Mouse (Mus musculus): ENCODE measurements at regions not wholly inside any gene's neighbourhood (a gene's known extent, or its start where the extent isn't known, plus 50 kb on each side); places are given as distances from the start of the nearest gene placed in this dataset.

- DNase-seq: no peak
These were observed 108.7 kb downstream of the 2410131K14Rik start for GRCm38 (mm10) chr5:118353689-118354088.

- no peak for DNase-seq
These were observed 109.1 kb downstream of the 2410131K14Rik start for GRCm38 (mm10) chr5:118354127-118354526.

GRCm38 (mm10) chr5:118354871-118355270 is 109.8 kb downstream of the 2410131K14Rik start:
- no peak for DNase-seq

- DNase-seq: no peak
These were observed 110.3 kb downstream of the 2410131K14Rik start for GRCm38 (mm10) chr5:118355287-118355686.

GRCm38 (mm10) chr5:118355691-118356337 is 110.8 kb downstream of the 2410131K14Rik start:
- DNase-seq: peak; percentile 20

- no peak for DNase-seq
These were observed 114.8 kb downstream of the 2410131K14Rik start for GRCm38 (mm10) chr5:118359646-118360373.

GRCm38 (mm10) chr5:118360374-118361064 is 115.5 kb downstream of the 2410131K14Rik start:
- DNase-seq: no peak

GRCm38 (mm10) chr5:118361133-118361852 is 116.3 kb downstream of the 2410131K14Rik start:
- DNase-seq: no peak

DNA sequence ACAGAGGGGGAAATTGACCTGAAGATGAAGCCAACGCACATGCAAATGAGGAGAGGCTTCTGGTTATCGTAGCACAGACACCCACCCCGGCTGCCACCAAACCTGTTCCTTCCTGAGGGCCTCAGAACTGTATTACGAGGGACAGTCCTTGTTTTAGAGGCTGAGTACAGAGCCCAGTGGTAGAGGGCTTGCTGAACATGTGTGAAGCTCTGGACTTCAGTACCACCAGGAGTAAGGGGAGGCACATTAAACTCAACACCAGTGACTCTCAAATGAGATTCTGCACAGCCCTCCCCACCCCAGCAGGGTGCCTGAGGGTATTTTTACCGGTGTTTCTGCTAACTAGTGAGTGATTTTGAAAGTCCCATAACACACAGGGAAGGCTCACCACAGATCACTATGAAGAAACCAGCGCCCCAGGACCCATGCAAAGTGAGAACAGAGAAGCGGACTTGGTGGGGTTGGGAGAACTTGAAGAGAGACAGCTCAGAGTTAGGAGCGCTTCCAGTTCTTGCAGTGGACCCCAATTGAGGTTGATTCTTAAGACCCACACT is 116.9 kb downstream of the 2410131K14Rik start:
- DNase-seq: no peak

GRCm38 (mm10) chr5:118362738-118363137 is 117.7 kb downstream of the 2410131K14Rik start:
- no peak for DNase-seq

DNA sequence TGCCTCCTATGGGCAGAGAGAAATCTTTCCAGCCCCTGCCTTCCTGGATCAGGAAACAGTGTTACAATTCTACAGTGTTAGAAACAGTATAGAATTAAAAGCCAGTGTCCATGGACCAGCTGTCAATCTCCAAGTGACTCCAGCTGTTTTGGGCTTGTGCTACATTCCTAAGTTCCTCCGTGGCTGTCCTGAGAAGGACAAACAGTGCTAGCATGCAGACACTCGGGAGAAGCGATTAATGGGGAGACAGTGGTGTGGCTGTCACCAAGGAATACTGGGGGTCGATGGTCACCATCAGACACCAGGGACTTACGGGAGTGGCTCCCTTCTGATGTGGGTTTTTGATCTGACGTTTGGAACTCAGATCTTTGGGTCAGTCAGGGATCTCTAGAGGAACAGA is 118.1 kb downstream of the 2410131K14Rik start:
- DNase-seq: no peak

DNA sequence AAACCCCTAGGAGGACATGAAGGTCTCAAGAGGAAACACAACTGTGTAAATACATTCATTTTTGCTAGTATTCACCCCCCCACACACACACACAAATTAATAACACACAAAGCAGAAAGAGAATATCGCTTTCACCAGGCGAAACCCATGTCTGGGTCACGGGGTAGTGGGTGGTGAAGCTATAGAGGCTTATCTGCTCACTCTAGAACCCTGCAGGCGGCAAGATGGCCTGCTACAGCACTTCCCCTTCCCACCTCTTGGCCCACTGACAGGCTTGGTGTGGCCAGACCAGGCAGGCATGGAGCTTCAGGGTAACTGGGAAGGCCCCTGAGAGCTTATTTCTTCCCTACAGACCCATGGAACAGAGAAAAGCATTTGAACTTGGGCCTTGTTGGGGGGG is 119.6 kb downstream of the 2410131K14Rik start:
- no peak for DNase-seq

DNA sequence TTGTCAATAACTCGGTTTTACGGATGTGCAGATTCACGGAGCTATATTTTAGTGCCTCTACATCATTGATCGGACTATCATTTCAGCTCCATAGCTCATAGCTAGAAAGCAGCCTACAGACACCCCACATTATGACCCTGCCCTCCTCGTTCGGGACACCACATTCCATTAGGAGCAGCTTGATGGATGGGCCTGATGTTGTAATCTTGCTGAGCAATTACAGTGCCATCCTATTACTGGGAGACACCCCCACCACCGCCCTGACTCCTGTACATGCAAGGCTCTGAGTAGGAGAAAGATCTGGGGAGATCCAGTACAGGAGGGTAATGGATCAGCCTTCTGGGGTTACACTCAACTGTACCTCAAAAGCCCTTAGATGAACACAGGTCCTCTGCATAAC is 120.2 kb downstream of the 2410131K14Rik start:
- DNase-seq: peak; percentile 45

DNA sequence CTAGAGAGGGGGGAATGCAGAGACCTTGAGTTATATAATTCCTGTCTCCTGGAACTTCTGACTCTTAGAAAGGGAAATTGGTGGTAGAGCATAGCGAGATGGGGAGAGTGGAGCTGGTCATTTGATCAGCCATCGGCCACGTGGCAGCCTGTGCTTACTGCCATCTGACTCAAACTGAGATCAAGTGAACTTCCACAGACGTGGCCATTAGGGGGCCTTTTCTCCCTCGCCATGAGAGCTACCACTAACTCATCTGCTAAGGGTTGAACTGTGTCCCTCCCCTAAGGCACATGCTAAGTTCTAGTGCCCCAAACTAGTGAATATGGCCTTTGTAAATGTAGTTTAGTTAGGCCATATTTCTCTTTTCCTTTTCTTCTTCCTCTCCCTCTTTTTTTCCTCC is 120.6 kb downstream of the 2410131K14Rik start:
- no peak for DNase-seq

GRCm38 (mm10) chr5:118367047-118367446 is 122.0 kb downstream of the 2410131K14Rik start:
- no peak for DNase-seq

GRCm38 (mm10) chr5:118373581-118373981 is 128.6 kb downstream of the 2410131K14Rik start:
- DNase-seq: no peak

DNA sequence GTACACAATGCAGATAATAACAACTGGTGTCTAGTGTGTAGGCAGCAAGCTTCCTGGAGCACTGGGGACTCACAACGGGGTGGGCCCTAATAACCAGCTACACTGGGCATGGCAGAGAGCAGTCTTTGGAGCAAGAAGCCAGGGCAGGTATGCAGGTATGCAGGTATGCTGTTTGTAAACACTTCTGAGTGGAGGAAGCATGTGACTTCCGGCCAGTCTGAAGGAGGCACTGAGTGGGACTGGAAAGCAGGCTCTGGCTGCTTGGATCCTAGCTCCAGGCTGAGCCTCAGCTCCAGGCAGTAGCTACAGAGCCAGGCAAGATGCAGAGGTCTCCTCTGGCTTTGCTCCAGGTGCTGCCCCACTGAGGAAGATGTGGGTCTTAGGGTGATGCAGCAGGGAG is 129.9 kb downstream of the 2410131K14Rik start:
- no peak for DNase-seq

DNA sequence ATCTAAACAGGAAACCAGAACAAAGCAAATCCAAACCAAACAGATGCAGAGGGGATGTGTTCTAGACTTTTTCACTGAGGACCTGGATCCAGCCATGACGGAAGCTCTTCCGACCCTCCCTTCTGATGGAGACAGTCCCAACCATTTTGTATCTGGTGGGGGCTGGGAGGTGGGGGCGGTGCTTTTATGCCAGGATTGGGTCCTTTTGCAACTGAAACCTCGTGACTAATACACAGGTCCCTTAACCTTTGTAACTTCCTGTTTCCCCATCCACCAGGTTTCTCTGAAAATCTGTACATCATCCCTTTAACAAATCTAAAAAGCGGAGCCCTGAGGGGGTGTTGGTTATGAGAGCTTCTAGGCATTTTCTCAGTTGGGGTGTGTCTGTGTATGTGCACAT is 130.9 kb downstream of the 2410131K14Rik start:
- no peak for DNase-seq

GRCm38 (mm10) chr5:118376478-118376877 is 131.5 kb downstream of the 2410131K14Rik start:
- DNase-seq: no peak

- no peak for DNase-seq
These were observed 132.4 kb downstream of the 2410131K14Rik start for GRCm38 (mm10) chr5:118377402-118377848.

DNA sequence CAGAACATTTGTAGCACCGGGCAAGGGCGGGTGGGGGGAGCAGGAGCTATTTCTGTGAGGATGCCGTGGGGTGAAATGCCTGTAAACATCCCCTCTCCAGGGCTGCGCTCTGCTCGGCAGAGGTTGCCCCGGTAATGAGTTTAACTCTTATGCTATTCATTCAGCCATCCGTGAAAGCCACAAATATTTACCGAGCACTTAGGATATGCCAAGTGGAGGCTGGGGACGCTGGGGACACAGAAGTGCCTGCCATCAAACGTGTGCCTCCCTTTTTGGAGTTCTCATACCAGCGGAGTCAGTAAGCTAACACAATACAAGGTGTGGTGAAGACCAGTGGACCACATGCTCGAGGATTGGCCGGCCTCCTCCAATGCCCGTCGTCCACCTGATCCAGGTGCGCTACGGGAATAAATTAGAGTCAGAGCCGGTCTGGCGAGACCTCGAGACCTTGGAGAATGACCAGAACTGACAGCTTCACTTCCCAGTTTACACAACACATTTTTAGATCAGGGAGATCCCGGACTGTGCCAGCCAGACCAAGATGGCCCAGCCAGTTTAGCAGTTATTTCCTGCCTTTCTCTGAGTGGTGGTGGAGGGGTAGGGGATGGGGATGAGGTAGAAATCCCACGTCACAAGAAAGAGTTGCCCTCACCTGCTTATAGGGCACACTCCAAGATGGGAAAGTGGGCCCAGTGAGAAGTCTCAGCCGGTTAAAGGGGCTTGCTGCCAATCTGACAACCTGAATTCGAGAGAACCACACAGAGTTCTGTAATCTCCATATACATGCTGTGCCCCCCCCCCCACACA is 134.4 kb downstream of the 2410131K14Rik start:
- no peak for DNase-seq

All from adrenal gland, postnatal 25 days (tissue).